1 mouse cellular context compared by ENCODE assay signal in genomic region chr5:122280827-122281462, GRCm38 (mm10).
TF ChIP-seq lines count a peak whose summit lies in the region.

No protein-coding gene starts in this region.

TF ChIP-seq in MEL, 35 proteins besides CTCF, POLR2A, EP300 and RAD21 (continued from another document):
- TF ChIP-seq UBTF (IDR thresholded peaks at IDR 0.05; ENCODE audit: borderline replicate concordance, insufficient read depth, low read depth, low read length): no peak
- peak; percentile 75 for TF ChIP-seq GATA1 (IDR thresholded peaks at IDR 0.05; ENCODE audit: low read depth, low read length)
- TF ChIP-seq MAZ (IDR thresholded peaks at IDR 0.05; ENCODE audit: low read depth, low read length): 0 out of 2 replicates have a peak, but pooled peaks have one; percentile 49
- 0 out of 2 replicates have a peak, but pooled peaks have one; percentile 37 for TF ChIP-seq TCF12 (IDR thresholded peaks at IDR 0.05; ENCODE audit: low read depth, low read length)
- TF ChIP-seq MEF2A (IDR thresholded peaks at IDR 0.05; ENCODE audit: extremely low read depth, insufficient replicate concordance, low read depth, low read length, poor library complexity, severe bottlenecking): no peak
- no peak for TF ChIP-seq MYC (IDR thresholded peaks at IDR 0.05; ENCODE audit: low read depth, low read length)
- TF ChIP-seq HCFC1 (IDR thresholded peaks at IDR 0.05; ENCODE audit: low read depth, low read length): peak; percentile 47; the same call in 1 of the 2 replicates
- TF ChIP-seq SIN3A (IDR thresholded peaks at IDR 0.05; ENCODE audit: low read length): peak; percentile 76
TF ChIP-seq in MEL: peak in this region for 9.
